Mouse (Mus musculus) lung, postnatal 0 days (tissue): Measurements from ENCODE around the gene Rap1gds1.

Experiments
- CTCF ChIP-seq: IDR thresholded peaks from 2 replicates; pipeline ENCODE4 v1.5.1; 2016; ENCODE audit warnings: antibody characterized with exemption, mild to moderate bottlenecking
- EP300 ChIP-seq: IDR thresholded peaks from 2 replicates; pipeline ENCODE4 v1.6.1; 2016; ENCODE audit warnings: antibody characterized with exemption, mild to moderate bottlenecking, control low read depth

DNA sequence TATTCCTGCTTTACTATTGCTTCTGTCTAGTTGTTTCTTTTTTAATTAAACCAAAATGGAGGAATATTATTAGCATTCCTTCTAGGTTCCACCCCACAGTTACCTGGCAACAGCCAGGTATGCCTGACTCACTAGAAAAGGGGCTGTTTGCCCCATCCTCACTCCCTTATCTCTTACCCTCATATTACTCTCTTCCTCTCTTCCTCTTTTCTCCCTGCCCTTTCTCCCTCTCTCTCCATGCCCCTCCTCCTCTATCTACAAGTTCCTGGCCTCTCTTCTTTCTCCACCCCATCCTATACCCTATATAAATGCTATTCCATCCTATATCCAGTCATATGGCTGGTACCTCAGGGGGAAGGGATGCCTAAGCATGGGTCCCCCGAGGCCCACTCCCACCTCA lies 83.6 kb downstream of the Rap1gds1 start:
- TF ChIP-seq CTCF (no peak), EP300 (no peak)
